Mouse (Mus musculus) left cerebral cortex, postnatal 25 days (tissue): ENCODE data around the gene Muc20. TPM values are rescaled to one million over a fixed set of nuclear protein-coding genes. Genes with fewer than 3 reads are reported as not detected.

Experiments
- DNase-seq, 2 experiments: peaks; one replicate each; pipeline ENCODE4 v3.0.0; 2022; ENCODE audit warnings: low spot score in 2 of 2, mixed read lengths in 1 of 2
- intact Hi-C: fragments of 180-260 bp; cut with DNase I; formaldehyde crosslinking; loops from one replicate; pipeline ENCODE4 v1.15.1; 2025
- total RNA-seq, 2 experiments: library from RNA; stranded (reverse); gene quantifications; 2 replicates each; pipeline ENCODE4 v1.2.3; 2021

The Muc20 gene
- total RNA-seq, 2 experiments from 2014 or later = not detected

- DNase-seq = no peak
- intact Hi-C loops = no loop called here
These were observed 64.0 kb downstream of the Muc20 start for GRCm38 (mm10) chr16:32733213-32733612.

- intact Hi-C loops = no loop called here
These were observed 68.5 kb downstream of the Muc20 start for GRCm38 (mm10) chr16:32728730-32729129.

GRCm38 (mm10) chr16:32728240-32728639, 69.0 kb downstream of the Muc20 start:
- intact Hi-C loops = no loop called here
- DNase-seq = no peak

More at GRCm38 (mm10) chr16:32728730-32729129, 68.5 kb downstream of the Muc20 start:
- DNase-seq = no peak

Other genes with a start within 250 kb of the Muc20 start
- 10 to 100 TPM; 71.0 to 79.9 TPM for gene Tfrc, start 188.5 kb downstream of the Muc20 start, total RNA-seq
- 100 to 1,000 TPM; 179 to 184 TPM for gene Tnk2, start 153.6 kb downstream of the Muc20 start, total RNA-seq
- not detected for gene Muc4, start 61.5 kb downstream of the Muc20 start, total RNA-seq
- gene Smbd1, start 13.0 kb upstream of the Muc20 start, total RNA-seq = not detected
- gene Fyttd1, start 80.1 kb upstream of the Muc20 start, total RNA-seq = 100 to 1,000 TPM; 122 to 125 TPM
- 10 to 100 TPM; 60.9 to 68.5 TPM for gene Rubcn, start 80.3 kb upstream of the Muc20 start, total RNA-seq
- 10 to 100 TPM; 31.5 to 36.0 TPM for gene Lrch3, start 116.7 kb upstream of the Muc20 start, total RNA-seq